Mouse (Mus musculus) left cerebral cortex, adult 2 months (tissue): ENCODE measurements around the gene Myh14. TPM values are rescaled to one million over a fixed set of nuclear protein-coding genes. Genes with fewer than 3 reads are reported as not detected.

Source experiments
- DNase-seq, 2 experiments: peaks; one replicate each; pipeline ENCODE4 v3.0.0; 2021 to 2022; ENCODE audit warnings: low spot score in 2 of 2, mixed read lengths in 1 of 2; ENCODE audit errors: extremely low spot score in 1 of 2
- H3K27ac ChIP-seq: fragments of 200-600 bp; 2 replicates; pipeline ENCODE4 v1.8.1; 2022
- H3K4me3 ChIP-seq: fragments of 200-600 bp; 2 replicates; pipeline ENCODE4 v1.8.1; 2022
- CTCF ChIP-seq: fragments of 200-600 bp; IDR thresholded peaks from 2 replicates; pipeline ENCODE4 v1.8.1; 2022; ENCODE audit warnings: antibody characterized with exemption, mild to moderate bottlenecking, moderate library complexity
- intact Hi-C: fragments of 180-260 bp; cut with DNase I; formaldehyde crosslinking; loops from one replicate; pipeline ENCODE4 v1.15.1; 2025
- total RNA-seq, 2 experiments: library from RNA; stranded (reverse); gene quantifications; 2 replicates each; pipeline ENCODE4 v1.2.3; 2021

Myh14 gene
- total RNA-seq, 2 experiments from 2014 or later = 21.1 to 21.4 TPM

DNA sequence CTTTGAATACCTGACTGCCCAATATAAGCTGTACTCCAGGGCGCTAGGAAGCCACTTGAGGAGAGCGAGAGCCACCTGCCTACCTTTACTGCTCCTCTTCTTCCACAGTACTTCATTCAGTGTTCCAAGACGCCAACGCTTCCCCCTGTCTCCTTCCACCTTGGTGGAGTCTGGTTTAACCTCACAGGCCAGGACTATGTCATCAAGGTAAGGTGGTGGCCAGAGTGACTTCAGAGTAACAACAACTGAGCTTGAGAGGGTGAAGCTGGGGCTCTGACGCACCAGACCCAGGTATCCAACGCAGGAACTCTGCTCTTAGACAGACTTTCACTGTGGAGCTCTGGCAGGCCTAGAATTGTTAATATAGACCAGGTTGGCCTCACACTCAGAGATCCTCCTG, 85.0 kb downstream of the Myh14 start:
- no peak for DNase-seq
- no peak overlapping the region for H3K27ac ChIP-seq
- TF ChIP-seq CTCF = no peak
- intact Hi-C loops = no loop called here
- H3K4me3 ChIP-seq = no peak overlapping the region

DNA sequence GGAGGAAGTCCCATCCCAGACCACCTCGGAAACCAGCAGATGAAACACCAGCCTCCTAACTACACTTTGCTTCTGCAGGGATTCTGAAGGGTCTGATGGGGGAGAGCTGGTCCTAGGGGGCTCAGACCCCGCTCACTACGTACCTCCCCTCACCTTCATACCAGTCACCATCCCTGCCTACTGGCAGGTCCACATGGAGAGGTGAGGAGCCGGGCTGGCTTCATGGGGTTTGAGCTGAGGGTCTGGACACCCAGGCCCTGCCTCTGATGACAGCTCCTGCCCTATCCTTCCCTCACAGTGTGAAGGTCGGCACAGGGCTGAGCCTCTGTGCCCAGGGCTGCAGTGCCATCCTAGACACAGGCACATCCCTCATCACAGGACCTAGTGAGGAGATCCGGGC, 85.7 kb downstream of the Myh14 start:
- intact Hi-C loops = no loop called here

DNA sequence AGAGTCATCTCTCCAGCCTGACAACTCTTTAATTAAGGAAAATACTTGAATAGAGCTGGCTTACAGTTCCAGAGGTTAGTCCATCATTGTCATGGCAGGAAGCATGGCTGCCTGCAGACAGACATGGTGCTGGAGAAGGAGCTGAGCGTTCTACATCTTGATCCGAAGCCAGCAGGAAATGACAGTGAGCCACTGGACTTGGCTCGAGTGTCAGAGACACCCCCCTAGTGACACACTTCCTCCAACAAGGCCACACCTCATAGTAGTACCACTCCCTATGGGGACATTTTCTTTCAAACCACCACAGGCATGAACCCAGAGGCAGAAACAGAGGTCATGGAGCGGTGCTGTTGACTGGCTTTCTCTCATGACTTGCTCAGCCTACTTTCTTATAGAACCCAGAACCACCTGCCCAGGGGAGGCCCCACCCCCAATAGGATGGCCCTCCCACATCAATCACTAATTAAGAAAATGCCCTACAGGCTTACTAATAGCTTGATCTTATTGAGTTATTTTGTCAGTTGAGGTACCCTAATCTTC, 86.3 kb downstream of the Myh14 start:
- no peak overlapping the region for H3K4me3 ChIP-seq
- H3K27ac ChIP-seq = no peak overlapping the region
- no peak for DNase-seq
- TF ChIP-seq CTCF = no peak
- intact Hi-C loops = no loop called here

More for the DNA sequence above, 85.7 kb downstream of the Myh14 start:
- TF ChIP-seq CTCF = no peak
- DNase-seq = no peak
- no peak overlapping the region for H3K27ac ChIP-seq
- no peak overlapping the region for H3K4me3 ChIP-seq

DNA sequence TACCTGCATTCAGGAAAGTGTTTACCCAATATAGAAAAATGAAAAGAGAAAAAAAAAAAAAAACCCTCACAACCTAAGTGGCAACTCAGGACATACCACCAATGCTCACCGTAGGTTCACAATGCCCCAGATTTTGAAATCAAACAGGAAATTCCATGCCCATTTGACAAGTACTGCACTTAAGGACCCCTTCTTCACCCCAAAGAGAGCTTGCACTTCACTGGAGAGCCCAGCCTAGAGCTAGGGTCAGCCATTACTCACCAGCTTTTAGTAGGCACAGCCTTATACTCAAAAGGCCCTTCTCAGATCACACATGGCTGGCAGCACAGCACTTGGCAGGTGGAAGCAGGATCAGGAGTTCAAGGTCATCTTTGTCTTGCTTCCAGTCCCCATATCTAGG, 87.5 kb downstream of the Myh14 start:
- TF ChIP-seq CTCF = no peak
- DNase-seq = no peak
- intact Hi-C loops = no loop called here
- Histone ChIP-seq H3K4me3 (no peak overlapping the region), H3K27ac (no peak overlapping the region)

DNA sequence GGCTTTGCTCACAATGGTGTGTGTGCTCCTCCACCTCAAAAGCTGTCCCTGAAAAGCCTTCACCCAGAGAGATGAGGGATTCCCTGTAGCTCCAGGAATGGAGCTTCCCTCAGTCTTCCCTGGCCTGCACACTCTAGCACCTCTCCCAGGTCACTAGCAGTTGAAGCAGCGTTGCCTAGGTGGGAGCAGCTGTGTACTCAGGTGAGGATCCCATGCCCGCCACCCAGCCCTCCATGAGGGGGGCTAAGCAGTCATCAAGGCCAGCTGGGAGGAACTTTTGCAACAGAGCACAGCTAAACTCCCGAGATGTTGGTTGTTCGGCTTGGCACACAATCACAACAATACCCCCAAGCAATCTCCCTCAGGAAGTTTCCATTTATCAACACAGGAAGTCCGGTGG, 87.9 kb downstream of the Myh14 start:
- intact Hi-C loops = no loop called here
- Histone ChIP-seq H3K27ac (no peak overlapping the region), H3K4me3 (no peak overlapping the region)
- TF ChIP-seq CTCF = no peak
- no peak for DNase-seq

DNA sequence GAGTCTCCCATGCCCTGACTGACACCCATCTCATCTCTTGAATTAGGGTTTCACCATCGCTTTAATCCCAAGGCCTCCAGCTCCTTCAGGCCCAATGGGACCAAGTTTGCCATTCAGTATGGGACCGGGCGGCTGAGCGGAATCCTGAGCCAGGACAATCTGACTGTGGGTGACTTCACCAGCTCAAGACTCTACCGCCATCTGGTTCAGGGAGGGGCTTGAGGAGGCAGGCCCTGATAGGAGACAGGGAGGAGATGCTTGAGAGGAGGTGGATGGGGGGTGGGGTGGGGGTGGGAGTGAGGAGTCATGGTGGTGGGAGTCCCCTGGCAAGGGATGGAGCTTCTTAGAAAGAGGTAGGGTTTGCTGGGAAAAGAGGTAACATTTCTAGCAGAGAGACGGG, 89.0 kb downstream of the Myh14 start:
- Histone ChIP-seq H3K27ac (no peak overlapping the region), H3K4me3 (no peak overlapping the region)
- intact Hi-C loops = no loop called here
- TF ChIP-seq CTCF = no peak
- DNase-seq = no peak

DNA sequence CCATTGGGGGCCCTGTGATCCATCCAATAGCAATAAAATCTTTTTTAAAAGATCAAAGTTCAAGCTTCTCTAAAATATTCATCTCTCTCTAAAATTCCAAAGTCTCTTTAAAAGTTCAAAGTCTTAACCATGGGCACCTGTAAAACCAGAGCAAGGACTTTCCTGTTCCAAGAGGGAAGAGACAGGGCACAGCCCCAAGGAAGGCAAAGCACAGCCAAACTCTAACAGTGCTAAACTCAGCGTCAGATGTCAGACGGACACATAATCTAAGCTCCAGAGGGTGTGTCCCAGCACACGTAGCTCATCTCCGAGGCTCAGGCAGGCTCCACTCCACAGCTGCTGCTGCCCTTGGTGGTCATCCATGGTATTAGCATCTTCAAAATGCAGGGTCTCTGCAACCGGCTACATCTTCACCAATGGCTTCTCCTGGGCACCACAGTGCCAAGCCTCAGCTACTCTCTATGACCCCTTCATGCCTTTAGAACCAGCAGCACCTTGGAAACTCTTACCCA, 94.3 kb downstream of the Myh14 start:
- Histone ChIP-seq H3K27ac (no peak overlapping the region), H3K4me3 (no peak overlapping the region)
- no peak for TF ChIP-seq CTCF
- intact Hi-C loops = no loop called here
- no peak for DNase-seq

DNA sequence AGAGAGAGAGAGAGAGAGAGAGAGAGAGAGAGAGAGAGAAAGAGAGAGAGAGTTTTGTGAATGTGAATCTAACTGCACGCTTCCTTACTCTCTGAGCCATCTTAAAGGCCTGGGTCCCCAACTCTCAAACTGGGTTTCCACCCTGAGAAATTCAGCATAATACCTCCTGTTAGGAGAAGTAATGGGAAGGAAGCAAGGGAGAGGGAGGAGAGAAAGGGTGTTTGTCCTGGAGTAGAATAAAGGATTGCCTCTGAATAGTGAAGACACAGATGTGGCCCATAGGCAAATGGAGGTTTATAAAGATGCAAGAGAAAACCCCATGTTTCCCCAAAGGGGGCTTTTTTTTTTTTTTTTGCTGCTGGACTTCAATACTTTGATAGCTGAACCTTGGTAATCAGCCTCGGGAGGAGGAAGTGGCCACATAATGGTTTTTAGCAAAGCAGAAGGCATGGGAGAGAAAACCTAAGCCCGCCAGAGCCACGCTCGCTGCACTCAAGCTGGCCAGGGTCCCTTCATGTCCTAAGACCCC, 97.6 kb downstream of the Myh14 start:
- Histone ChIP-seq H3K4me3 (no peak overlapping the region), H3K27ac (no peak overlapping the region)
- TF ChIP-seq CTCF = no peak
- intact Hi-C loops = no loop called here
- no peak for DNase-seq

DNA sequence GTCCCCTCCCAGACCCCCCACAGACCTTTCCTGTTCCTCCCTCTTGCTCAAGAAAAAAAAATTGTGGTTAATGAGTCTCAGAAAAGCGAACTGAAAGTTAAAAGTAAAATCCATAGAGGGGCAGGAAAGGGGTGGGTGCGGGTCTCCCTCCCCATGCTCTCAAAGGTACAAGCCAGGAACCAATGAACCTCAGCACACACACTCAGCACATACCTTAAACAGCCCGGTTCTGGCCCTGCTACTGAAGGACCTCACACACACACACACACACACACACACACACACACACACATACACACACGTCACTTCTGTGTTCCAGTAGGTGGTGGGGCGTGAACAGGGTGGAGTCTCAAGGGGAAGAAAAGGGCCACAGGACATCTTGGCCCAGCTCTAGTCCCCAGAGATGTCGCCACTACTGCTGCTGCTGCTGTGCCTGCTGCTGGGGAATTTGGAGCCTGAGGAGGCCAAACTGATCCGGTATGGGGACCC, 98.4 kb downstream of the Myh14 start, which contains the start of gene Napsa:
TSS of gene Napsa (plus strand) at position 168 of the 489 bp plus-strand sequence.
- no peak for DNase-seq
- H3K4me3 ChIP-seq = no peak within 1 kb of the TSS
- intact Hi-C loops = no loop called here
- H3K27ac ChIP-seq = no peak within 1 kb of the TSS
- no peak for TF ChIP-seq CTCF

DNA sequence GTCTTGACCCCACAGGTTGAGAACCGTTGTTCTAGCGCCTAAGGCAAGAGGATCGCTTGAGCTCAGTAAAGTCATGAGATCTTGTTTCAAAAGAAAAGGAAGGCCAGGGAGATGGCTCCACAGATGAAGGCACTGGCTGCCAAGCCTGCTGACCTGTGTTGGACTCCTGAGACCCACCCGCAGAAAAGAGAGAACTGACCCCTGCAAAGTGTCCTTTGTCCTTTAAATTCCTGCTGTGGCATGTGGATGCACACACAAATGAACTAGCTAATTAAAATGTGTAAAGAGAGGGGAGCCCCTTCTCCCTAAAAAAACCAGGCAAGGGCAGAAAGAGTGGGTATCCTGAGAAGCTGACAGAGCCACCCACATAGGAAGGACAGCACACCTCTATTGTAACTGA, 98.8 kb downstream of the Myh14 start:
- H3K27ac ChIP-seq = no peak overlapping the region
- H3K4me3 ChIP-seq = no peak overlapping the region
- TF ChIP-seq CTCF = no peak
- no peak for DNase-seq
- intact Hi-C loops = no loop called here

DNA sequence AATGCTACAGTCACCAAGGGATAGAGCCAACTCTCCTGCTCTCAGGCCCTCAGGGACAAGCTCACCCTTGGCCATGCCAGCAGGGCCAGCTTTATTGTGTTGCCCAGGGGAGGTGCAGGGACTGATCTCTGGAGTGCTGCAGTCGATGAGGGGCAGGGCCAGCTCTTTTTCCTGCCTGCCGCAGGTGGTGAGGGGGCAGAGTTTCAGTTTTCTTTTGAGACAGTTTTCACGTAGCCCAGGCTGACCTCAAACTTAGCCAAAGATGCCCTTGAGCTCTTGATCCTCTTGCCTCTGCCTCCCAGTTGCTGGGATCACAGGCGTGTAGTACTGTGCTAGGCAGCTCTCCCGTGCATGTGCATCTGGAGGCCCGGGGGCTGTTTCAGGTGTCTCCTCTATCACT, 99.7 kb downstream of the Myh14 start:
- DNase-seq = no peak
- no peak for TF ChIP-seq CTCF
- no peak overlapping the region for H3K4me3 ChIP-seq
- intact Hi-C loops = no loop called here
- no peak overlapping the region for H3K27ac ChIP-seq

DNA sequence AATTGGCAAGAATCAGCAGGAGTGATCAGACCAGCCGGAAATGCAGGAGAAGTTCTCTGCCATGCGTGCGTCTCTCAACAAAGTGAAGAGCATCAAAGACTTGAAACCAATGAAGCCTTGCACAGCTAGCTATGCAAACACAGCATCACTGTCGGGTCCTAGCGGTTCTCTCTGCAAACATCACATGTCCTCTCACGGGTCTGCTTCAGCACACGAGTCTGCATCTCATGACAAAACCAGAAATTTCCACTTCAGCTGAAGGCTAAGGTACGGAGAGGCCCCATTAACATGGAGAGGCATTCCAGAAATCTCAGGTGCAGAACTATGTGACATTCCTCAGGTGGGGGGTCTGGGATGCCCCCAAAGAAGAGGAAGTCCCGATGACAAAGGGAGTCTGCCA, 101.8 kb downstream of the Myh14 start:
- H3K4me3 ChIP-seq = no peak overlapping the region
- intact Hi-C loops = no loop called here
- no peak overlapping the region for H3K27ac ChIP-seq
- DNase-seq = no peak
- TF ChIP-seq CTCF = no peak

DNA sequence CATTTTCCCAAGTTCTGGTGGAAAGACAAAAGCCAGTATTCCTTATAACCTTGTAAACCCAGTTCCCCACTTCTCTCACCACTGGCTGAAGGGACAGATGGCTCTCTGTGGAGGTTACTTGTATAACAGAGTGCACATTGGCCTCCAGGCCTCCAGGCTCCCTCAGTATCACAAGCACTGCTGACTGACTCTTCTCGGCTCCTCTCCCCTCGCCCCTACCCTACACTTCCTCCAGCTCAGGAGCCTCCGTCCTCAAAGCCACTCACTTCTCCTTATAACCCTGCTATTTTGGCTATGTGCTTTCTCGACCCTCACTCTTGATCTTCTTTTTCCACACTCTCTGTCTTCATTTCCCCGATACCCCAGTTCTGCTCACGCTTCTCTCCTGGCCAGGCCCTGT, 105.2 kb downstream of the Myh14 start:
- Histone ChIP-seq H3K27ac (no peak overlapping the region), H3K4me3 (no peak overlapping the region)
- no peak for DNase-seq
- no peak for TF ChIP-seq CTCF
- intact Hi-C loops = no loop called here
